Mouse (Mus musculus) E14TG2a.4 (cell line): Measurements from ENCODE around the gene Ppie.
A peak's percentile ranks its signal among the peaks of the same experiment; 100 is the strongest.

Experiments
- H3K27me3 ChIP-seq: 2 replicates; pipeline ENCODE4 v1.6.1; 2014; ENCODE audit warnings: low read length, control low read depth; ENCODE audit not compliant: insufficient read depth
- H3K36me3 ChIP-seq: 2 replicates; pipeline ENCODE4 v1.6.1; 2014; ENCODE audit warnings: low read length, control low read depth; ENCODE audit not compliant: insufficient read depth
- H3K4me1 ChIP-seq: replicated peaks from 2 replicates; pipeline ENCODE4 v1.6.1; 2014; ENCODE audit warnings: low read depth, low read length, control low read depth
- H3K4me3 ChIP-seq: replicated peaks from 2 replicates; pipeline ENCODE4 v1.5.1; 2014; ENCODE audit warnings: mild to moderate bottlenecking, low read length
- H3K9me3 ChIP-seq: 2 replicates; pipeline ENCODE4 v1.6.1; 2014; ENCODE audit warnings: low read length, control low read depth
- CTCF ChIP-seq: conservative IDR thresholded peaks from 2 replicates; pipeline ENCODE4 v1.5.1; 2014; ENCODE audit warnings: low read length
- NANOG ChIP-seq: IDR thresholded peaks from 2 replicates; pipeline ENCODE4 v1.6.1; 2014; ENCODE audit warnings: borderline replicate concordance, low read length, mixed read lengths
- POU5F1 ChIP-seq: IDR thresholded peaks from 2 replicates; pipeline ENCODE4 v1.6.1; 2014; ENCODE audit warnings: low read length, borderline replicate concordance

Ppie gene

DNA sequence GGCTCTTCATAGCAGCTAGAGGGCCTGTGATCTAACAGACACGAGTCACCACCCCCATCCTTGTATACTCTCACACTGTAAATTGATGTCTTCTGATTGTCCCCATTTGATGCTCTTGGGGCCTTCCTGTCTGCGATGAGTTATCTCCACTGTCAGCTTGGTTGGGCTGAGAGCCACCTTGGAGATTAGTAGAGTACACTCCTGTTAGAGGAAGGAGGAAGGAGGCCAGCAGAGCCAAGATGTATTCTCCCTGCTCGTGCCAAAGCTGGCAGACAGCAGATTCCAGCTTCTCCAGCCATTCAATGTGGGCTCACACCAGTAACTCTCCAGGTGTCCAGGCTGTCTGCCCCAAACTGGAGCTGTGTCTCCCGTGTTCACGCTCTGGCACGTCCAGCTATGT is 20.8 kb upstream of the Ppie start:
- Histone ChIP-seq H3K27me3 (peaks cover 37% of the 10 kb centered on the region), H3K9me3 (no peaks in the 10 kb centered on the region), H3K36me3 (no peaks in the 10 kb centered on the region), H3K4me1 (peaks cover 23% of the 10 kb centered on the region), H3K4me3 (no peak overlapping the region)
- TF ChIP-seq POU5F1 (no peak), CTCF (no peak)

DNA sequence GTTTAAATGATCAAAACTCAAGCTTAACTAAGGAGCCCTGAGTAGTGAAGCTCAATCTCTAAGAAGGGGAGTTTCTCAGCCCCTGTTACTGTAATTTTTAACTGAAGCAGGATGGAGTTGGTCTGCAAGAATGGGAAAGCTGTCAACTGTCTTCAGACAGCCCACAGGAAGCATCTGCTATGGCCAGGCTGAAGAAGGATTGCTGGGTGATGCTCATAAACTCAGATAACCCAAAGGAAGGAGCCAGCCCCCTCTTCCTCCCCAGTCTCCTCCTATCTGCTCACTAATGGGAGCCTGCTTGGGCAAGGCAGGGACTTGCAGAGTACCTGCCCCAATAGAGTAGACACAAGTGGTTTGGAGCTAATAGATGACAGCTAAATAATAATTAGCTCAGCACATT is 16.1 kb upstream of the Ppie start:
- peaks cover 12% of the 10 kb centered on the region; the same call in 1 of the 2 replicates for H3K27me3 ChIP-seq
- no peaks in the 10 kb centered on the region for H3K36me3 ChIP-seq
- no peaks in the 10 kb centered on the region for H3K9me3 ChIP-seq
- TF ChIP-seq NANOG (no peak), POU5F1 (no peak), CTCF (no peak)
- H3K4me3 ChIP-seq, result no peak overlapping the region
- no peaks in the 10 kb centered on the region for H3K4me1 ChIP-seq

DNA sequence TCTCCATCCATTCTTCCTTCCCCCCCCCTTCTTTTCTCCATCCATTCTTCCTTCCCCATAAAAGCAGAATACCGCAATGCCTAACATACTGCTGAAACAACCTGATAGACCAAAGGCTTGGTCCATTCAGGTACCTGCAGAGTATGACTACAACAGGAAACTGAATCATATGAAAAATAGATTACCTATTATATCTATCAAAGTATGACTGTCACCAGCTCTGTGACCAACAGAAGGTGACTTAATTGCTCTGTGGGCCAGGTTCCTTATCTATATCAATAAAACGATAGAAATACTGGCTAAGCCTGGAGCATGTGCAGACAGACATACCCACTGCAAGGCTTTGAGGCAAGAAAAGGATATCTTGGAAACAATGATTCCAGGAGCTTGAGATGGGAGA is 15.7 kb upstream of the Ppie start:
- H3K27me3 ChIP-seq, result 0 out of 2 replicates have a peak, but pooled peaks cover 8% of the 10 kb centered on the region
- TF ChIP-seq NANOG (no peak), CTCF (no peak), POU5F1 (no peak)
- no peaks in the 10 kb centered on the region for H3K4me1 ChIP-seq
- no peak overlapping the region for H3K4me3 ChIP-seq
- no peaks in the 10 kb centered on the region for H3K36me3 ChIP-seq
- H3K9me3 ChIP-seq, result no peaks in the 10 kb centered on the region

DNA sequence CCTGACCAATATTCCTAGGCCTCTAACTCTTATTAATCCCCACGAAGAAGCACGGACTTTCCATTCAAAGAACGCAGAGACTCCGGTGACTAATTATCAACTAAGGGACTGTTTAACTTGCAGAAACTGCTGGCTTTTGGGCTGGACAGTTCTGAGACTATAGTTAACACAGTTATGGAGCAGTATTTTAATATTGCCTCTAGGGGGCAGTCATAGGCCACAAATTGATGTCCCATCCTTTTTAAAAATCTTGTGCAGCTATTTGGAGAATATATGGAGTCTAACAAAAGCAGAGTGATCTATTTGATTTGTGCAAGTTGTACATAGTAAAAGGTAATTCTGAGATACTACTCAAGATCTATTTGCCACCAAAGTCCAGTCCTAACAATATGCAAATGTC is 15.3 kb upstream of the Ppie start:
- TF ChIP-seq CTCF (peak; percentile 63), POU5F1 (no peak), NANOG (no peak)
- H3K9me3 ChIP-seq, result no peaks in the 10 kb centered on the region

DNA sequence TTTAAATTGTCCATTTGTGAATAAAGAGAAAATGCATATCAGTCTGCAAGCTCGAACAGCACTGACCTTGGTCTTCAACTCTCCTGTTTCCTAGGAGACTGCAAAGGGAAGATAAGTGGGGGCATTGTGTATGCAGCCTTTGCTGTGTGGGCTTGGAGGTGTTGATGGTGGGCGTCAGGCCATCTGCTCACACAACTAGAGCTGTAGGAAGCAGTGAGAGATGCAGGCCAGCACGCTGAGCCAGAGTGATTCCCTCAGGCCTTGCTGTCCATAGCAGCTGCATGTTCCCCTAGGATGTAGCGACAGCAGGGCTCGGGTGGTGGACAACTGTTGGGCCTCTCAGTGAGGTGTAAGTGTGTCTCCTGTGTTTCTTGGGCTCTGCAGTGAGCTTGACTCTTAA is 13.2 kb upstream of the Ppie start:
- no peak overlapping the region for H3K4me3 ChIP-seq
- H3K36me3 ChIP-seq, result no peaks in the 10 kb centered on the region
- H3K27me3 ChIP-seq, result peaks cover 2% of the 10 kb centered on the region; the same call in 1 of the 2 replicates
- H3K4me1 ChIP-seq, result no peaks in the 10 kb centered on the region
- H3K9me3 ChIP-seq, result no peaks in the 10 kb centered on the region
- TF ChIP-seq POU5F1, result no peak
- TF ChIP-seq CTCF, result no peak
- no peak for TF ChIP-seq NANOG

More for the DNA sequence above, 15.3 kb upstream of the Ppie start:
- Histone ChIP-seq H3K36me3 (no peaks in the 10 kb centered on the region), H3K4me3 (no peak overlapping the region), H3K27me3 (0 out of 2 replicates have a peak, but pooled peaks cover 4% of the 10 kb centered on the region), H3K4me1 (no peaks in the 10 kb centered on the region)

DNA sequence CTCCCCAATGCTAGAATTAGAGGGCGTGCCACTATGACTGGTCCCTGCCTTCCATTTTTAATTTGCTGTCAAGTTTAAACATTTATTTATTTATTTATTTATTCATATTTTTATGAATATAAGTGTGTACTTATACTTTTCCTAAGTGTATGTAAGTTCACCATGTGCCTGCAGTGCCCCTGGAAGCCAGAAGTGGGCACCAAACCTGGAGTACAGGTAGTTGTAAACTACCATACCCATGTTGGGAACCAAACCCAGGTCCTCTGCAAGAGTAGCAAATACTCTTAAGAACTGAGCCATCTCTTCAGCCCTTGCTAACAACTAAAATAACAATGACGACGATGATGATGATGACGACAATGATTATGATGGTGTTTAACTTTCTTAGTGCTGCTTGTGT is 12.3 kb upstream of the Ppie start:
- H3K36me3 ChIP-seq, result no peaks in the 10 kb centered on the region
- TF ChIP-seq NANOG (no peak), POU5F1 (no peak), CTCF (peak; percentile 59)
- no peak overlapping the region for H3K4me3 ChIP-seq
- H3K9me3 ChIP-seq, result no peaks in the 10 kb centered on the region
- H3K4me1 ChIP-seq, result no peaks in the 10 kb centered on the region
- peaks cover 7% of the 10 kb centered on the region; the same call in 1 of the 2 replicates for H3K27me3 ChIP-seq

DNA sequence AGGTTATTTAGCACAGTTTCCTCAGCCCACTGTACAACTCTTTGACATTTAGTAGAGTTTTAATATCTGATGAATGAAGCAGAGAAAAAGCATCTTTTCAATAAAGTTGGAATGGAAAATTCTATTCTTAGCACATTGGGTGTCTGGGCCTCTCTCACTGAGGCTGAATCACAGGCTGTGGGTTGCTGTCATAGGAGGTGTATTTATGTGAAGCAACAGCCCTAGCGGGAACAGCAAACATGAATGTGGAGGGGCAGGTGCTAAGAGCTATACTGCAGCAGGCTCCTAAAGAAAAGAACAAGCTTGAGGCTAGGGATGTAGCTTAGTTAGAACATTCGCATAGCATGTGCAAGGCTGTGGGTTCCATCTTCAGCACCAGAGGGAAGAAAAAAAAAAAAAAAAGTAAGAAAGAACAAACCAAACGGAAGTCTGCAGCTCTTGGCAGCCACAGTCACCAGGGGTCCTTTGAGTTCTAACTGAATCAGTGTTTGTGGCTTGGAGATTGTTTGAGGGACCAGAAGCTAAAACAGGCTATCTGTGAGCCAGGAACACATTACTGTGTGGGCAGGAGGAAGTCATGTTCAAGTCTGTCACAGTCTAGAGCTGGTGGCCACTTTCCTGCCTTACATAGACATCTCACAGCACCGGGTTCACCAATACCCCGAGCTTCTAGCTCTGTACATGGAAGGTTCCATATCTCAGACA is 7.8 kb upstream of the Ppie start:
- TF ChIP-seq NANOG (no peak), CTCF (no peak), POU5F1 (no peak)
- H3K27me3 ChIP-seq, result peaks cover 18% of the 10 kb centered on the region
- no peaks in the 10 kb centered on the region for H3K4me1 ChIP-seq
- no peaks in the 10 kb centered on the region for H3K36me3 ChIP-seq
- H3K9me3 ChIP-seq, result no peaks in the 10 kb centered on the region
- H3K4me3 ChIP-seq, result no peak overlapping the region

DNA sequence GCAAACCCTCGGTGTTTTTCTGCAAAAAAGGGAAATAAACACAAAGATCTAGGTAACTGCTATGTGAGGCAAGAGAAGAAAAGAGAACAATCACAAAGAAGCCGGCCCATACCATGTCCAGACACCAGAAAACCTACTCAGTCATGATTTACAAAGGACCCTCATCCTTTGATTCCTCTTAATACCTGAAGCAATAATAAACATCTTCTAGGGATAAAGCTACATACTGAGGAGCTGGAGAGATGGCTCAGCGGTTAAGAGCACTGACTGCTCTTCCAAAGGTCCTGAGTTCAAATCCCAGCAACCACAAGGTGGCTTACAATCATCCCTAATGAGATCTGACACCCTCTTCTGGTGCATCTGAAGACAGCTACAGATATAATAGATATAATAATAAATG is 2.2 kb downstream of the Ppie start:
- Histone ChIP-seq H3K4me1 (peaks cover 29% of the 10 kb centered on the region), H3K9me3 (no peaks in the 10 kb centered on the region), H3K4me3 (no peak overlapping the region), H3K27me3 (no peaks in the 10 kb centered on the region), H3K36me3 (peaks cover 60% of the 10 kb centered on the region)
- no peak for TF ChIP-seq CTCF
- TF ChIP-seq POU5F1, result no peak
- TF ChIP-seq NANOG, result no peak

DNA sequence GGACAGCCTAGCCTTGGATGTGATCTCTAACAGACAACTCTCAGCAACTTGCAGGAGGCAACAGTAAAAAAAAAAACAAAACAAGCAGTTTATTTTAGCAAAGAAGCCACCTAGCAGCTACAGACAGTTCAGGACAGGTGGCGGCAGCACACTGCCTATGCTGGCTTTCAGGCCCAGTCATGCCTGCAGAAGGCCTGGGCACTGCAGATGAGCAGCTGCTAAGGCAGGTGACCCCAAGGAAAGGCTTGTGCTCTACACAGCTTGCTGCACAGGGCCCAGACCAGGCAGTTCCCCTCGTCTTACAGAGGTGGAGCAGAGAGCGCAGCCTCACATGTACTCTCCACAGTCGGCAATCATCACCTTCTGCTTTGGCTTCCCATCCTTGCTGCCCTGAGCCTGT is 12.7 kb downstream of the Ppie start:
- no peak for TF ChIP-seq POU5F1
- TF ChIP-seq CTCF, result no peak
- TF ChIP-seq NANOG, result no peak
- no peak overlapping the region for H3K4me3 ChIP-seq
- H3K9me3 ChIP-seq, result no peaks in the 10 kb centered on the region
- no peaks in the 10 kb centered on the region for H3K4me1 ChIP-seq
- H3K36me3 ChIP-seq, result peaks cover 87% of the 10 kb centered on the region
- H3K27me3 ChIP-seq, result no peaks in the 10 kb centered on the region
